Mouse (Mus musculus): ENCODE data around the gene Ctnnd2. TPM values are rescaled to one million over a fixed set of nuclear protein-coding genes. Genes with fewer than 3 reads are reported as not detected.

Gene Ctnnd2
- polyA plus RNA-seq, 1 experiment from 2014 or later, result 41.4 TPM

GRCm38 (mm10) chr15:30364491-30364890 lies 192.1 kb downstream of the Ctnnd2 start:
- no peaks in the 10 kb centered on the region for H3K9me3 ChIP-seq
- no peak for ATAC-seq (ENCODE audit: low FRiP score, low read depth)
- no peaks in the 10 kb centered on the region for H3K36me3 ChIP-seq
- H3K4me1 ChIP-seq, result no peaks in the 10 kb centered on the region
- H3K4me2 ChIP-seq (replicated peaks), result no peak overlapping the region
- no peak overlapping the region for H3K27ac ChIP-seq
- H3K4me3 ChIP-seq, result no peak overlapping the region
- no peaks in the 10 kb centered on the region for H3K27me3 ChIP-seq (replicated peaks)
- 87% methylated on average over 1 of the region's 1 CpGs for WGBS
- H3K9ac ChIP-seq, result no peak overlapping the region

- no peaks in the 10 kb centered on the region for H3K36me3 ChIP-seq
- no peaks in the 10 kb centered on the region for H3K4me1 ChIP-seq
- H3K27ac ChIP-seq, result no peak overlapping the region
- H3K4me3 ChIP-seq, result no peak overlapping the region
- no peaks in the 10 kb centered on the region for H3K27me3 ChIP-seq (replicated peaks)
- no peaks in the 10 kb centered on the region for H3K9me3 ChIP-seq
- no peak overlapping the region for H3K4me2 ChIP-seq (replicated peaks)
- ATAC-seq (ENCODE audit: low FRiP score, low read depth), result no peak
- 45% methylated on average over 7 of the region's 7 CpGs for WGBS
- no peak overlapping the region for H3K9ac ChIP-seq
Observed at GRCm38 (mm10) chr15:30369997-30370396, 197.6 kb downstream of the Ctnnd2 start.

- WGBS, result 86% methylated on average over 2 of the region's 2 CpGs
- no peaks in the 10 kb centered on the region for H3K27me3 ChIP-seq (replicated peaks)
- H3K4me1 ChIP-seq, result no peaks in the 10 kb centered on the region
- H3K36me3 ChIP-seq, result no peaks in the 10 kb centered on the region
- H3K9ac ChIP-seq, result no peak overlapping the region
- no peak overlapping the region for H3K4me2 ChIP-seq (replicated peaks)
- no peak overlapping the region for H3K27ac ChIP-seq
- ATAC-seq (ENCODE audit: low FRiP score, low read depth), result no peak
- H3K9me3 ChIP-seq, result no peaks in the 10 kb centered on the region
- H3K4me3 ChIP-seq, result no peak overlapping the region
Observed at GRCm38 (mm10) chr15:30371151-30371550, 198.8 kb downstream of the Ctnnd2 start.

- Histone ChIP-seq H3K9ac (no peak overlapping the region), H3K4me3 (no peak overlapping the region), H3K27ac (no peak overlapping the region), H3K9me3 (no peaks in the 10 kb centered on the region), H3K36me3 (no peaks in the 10 kb centered on the region), H3K4me2 (replicated peaks) (no peak overlapping the region), H3K27me3 (replicated peaks) (no peaks in the 10 kb centered on the region), H3K4me1 (no peaks in the 10 kb centered on the region)
- WGBS, result 81% methylated on average over 6 of the region's 6 CpGs
- no peak for ATAC-seq (ENCODE audit: low FRiP score, low read depth)
Observed at GRCm38 (mm10) chr15:30373654-30374215, 201.3 kb downstream of the Ctnnd2 start.

GRCm38 (mm10) chr15:30374907-30375306 lies 202.5 kb downstream of the Ctnnd2 start:
- Histone ChIP-seq H3K27me3 (replicated peaks) (no peaks in the 10 kb centered on the region), H3K9ac (no peak overlapping the region), H3K4me3 (no peak overlapping the region), H3K9me3 (no peaks in the 10 kb centered on the region), H3K27ac (no peak overlapping the region), H3K4me1 (no peaks in the 10 kb centered on the region), H3K4me2 (replicated peaks) (no peak overlapping the region), H3K36me3 (no peaks in the 10 kb centered on the region)
- WGBS, result 88% methylated on average over 5 of the region's 5 CpGs
- no peak for ATAC-seq (ENCODE audit: low FRiP score, low read depth)

GRCm38 (mm10) chr15:30383075-30383842 lies 210.9 kb downstream of the Ctnnd2 start:
- H3K4me1 ChIP-seq, result peaks cover 3% of the 10 kb centered on the region; the same call in 1 of the 2 replicates
- ATAC-seq (ENCODE audit: low FRiP score, low read depth), result no peak

GRCm38 (mm10) chr15:30384386-30384785 lies 212.0 kb downstream of the Ctnnd2 start:
- Histone ChIP-seq H3K36me3 (no peaks in the 10 kb centered on the region), H3K4me3 (no peak overlapping the region), H3K4me1 (peaks cover 3% of the 10 kb centered on the region; the same call in 1 of the 2 replicates), H3K9ac (no peak overlapping the region), H3K27me3 (replicated peaks) (no peaks in the 10 kb centered on the region), H3K9me3 (no peaks in the 10 kb centered on the region), H3K27ac (no peak overlapping the region), H3K4me2 (replicated peaks) (no peak overlapping the region)
- WGBS, result 77% methylated on average over 5 of the region's 5 CpGs
- no peak for ATAC-seq (ENCODE audit: low FRiP score, low read depth)

More at GRCm38 (mm10) chr15:30383075-30383842, 210.9 kb downstream of the Ctnnd2 start:
- Histone ChIP-seq H3K4me2 (replicated peaks) (no peak overlapping the region), H3K4me3 (no peak overlapping the region), H3K9ac (no peak overlapping the region), H3K36me3 (no peaks in the 10 kb centered on the region), H3K9me3 (no peaks in the 10 kb centered on the region), H3K27me3 (replicated peaks) (no peaks in the 10 kb centered on the region), H3K27ac (no peak overlapping the region)
- WGBS, result 19% methylated on average over 9 of the region's 9 CpGs

- H3K9ac ChIP-seq, result no peak overlapping the region
- H3K4me2 ChIP-seq (replicated peaks), result no peak overlapping the region
- H3K4me3 ChIP-seq, result no peak overlapping the region
- no peaks in the 10 kb centered on the region for H3K27me3 ChIP-seq (replicated peaks)
- H3K4me1 ChIP-seq, result peaks cover 3% of the 10 kb centered on the region; the same call in 1 of the 2 replicates
- no peaks in the 10 kb centered on the region for H3K9me3 ChIP-seq
- H3K27ac ChIP-seq, result no peak overlapping the region
- no peak for ATAC-seq (ENCODE audit: low FRiP score, low read depth)
- H3K36me3 ChIP-seq, result no peaks in the 10 kb centered on the region
Observed at GRCm38 (mm10) chr15:30386489-30386888, 214.1 kb downstream of the Ctnnd2 start.

GRCm38 (mm10) chr15:30387244-30387643 lies 214.9 kb downstream of the Ctnnd2 start:
- H3K27me3 ChIP-seq (replicated peaks), result no peaks in the 10 kb centered on the region
- H3K4me2 ChIP-seq (replicated peaks), result no peak overlapping the region
- H3K9ac ChIP-seq, result no peak overlapping the region
- H3K36me3 ChIP-seq, result no peaks in the 10 kb centered on the region
- H3K4me3 ChIP-seq, result no peak overlapping the region
- H3K9me3 ChIP-seq, result no peaks in the 10 kb centered on the region
- 63% methylated on average over 6 of the region's 6 CpGs for WGBS
- H3K27ac ChIP-seq, result no peak overlapping the region
- H3K4me1 ChIP-seq, result peaks cover 3% of the 10 kb centered on the region; the same call in 1 of the 2 replicates
- no peak for ATAC-seq (ENCODE audit: low FRiP score, low read depth)

- Histone ChIP-seq H3K4me3 (no peak overlapping the region), H3K4me2 (replicated peaks) (no peak overlapping the region), H3K9me3 (no peaks in the 10 kb centered on the region), H3K27ac (no peak overlapping the region), H3K36me3 (no peaks in the 10 kb centered on the region), H3K27me3 (replicated peaks) (no peaks in the 10 kb centered on the region), H3K4me1 (no peaks in the 10 kb centered on the region), H3K9ac (no peak overlapping the region)
- ATAC-seq (ENCODE audit: low FRiP score, low read depth), result no peak
- WGBS, result 74% methylated on average over 4 of the region's 4 CpGs
Observed at GRCm38 (mm10) chr15:30401111-30401510, 228.7 kb downstream of the Ctnnd2 start.

GRCm38 (mm10) chr15:30406254-30406653 lies 233.9 kb downstream of the Ctnnd2 start:
- no peak overlapping the region for H3K27ac ChIP-seq
- no peaks in the 10 kb centered on the region for H3K36me3 ChIP-seq
- no peaks in the 10 kb centered on the region for H3K4me1 ChIP-seq
- ATAC-seq (ENCODE audit: low FRiP score, low read depth), result no peak
- no peak overlapping the region for H3K4me3 ChIP-seq
- H3K4me2 ChIP-seq (replicated peaks), result no peak overlapping the region
- H3K9me3 ChIP-seq, result no peaks in the 10 kb centered on the region
- WGBS, result 6% methylated on average over 1 of the region's 1 CpGs
- H3K9ac ChIP-seq, result no peak overlapping the region
- H3K27me3 ChIP-seq (replicated peaks), result no peaks in the 10 kb centered on the region

- Histone ChIP-seq H3K4me3 (no peak overlapping the region), H3K9ac (no peak overlapping the region), H3K36me3 (no peaks in the 10 kb centered on the region), H3K4me2 (replicated peaks) (no peak overlapping the region), H3K27ac (no peak overlapping the region), H3K9me3 (no peaks in the 10 kb centered on the region), H3K4me1 (no peaks in the 10 kb centered on the region), H3K27me3 (replicated peaks) (no peaks in the 10 kb centered on the region)
- 91% methylated on average over 5 of the region's 5 CpGs for WGBS
- no peak for ATAC-seq (ENCODE audit: low FRiP score, low read depth)
Observed at GRCm38 (mm10) chr15:30423146-30423545, 250.8 kb downstream of the Ctnnd2 start.

GRCm38 (mm10) chr15:30424290-30424689 lies 251.9 kb downstream of the Ctnnd2 start:
- H3K9ac ChIP-seq, result no peak overlapping the region
- no peaks in the 10 kb centered on the region for H3K9me3 ChIP-seq
- no peak overlapping the region for H3K4me3 ChIP-seq
- H3K27ac ChIP-seq, result no peak overlapping the region
- no peaks in the 10 kb centered on the region for H3K27me3 ChIP-seq (replicated peaks)
- no peak for ATAC-seq (ENCODE audit: low FRiP score, low read depth)
- 68% methylated on average over 9 of the region's 9 CpGs for WGBS
- no peaks in the 10 kb centered on the region for H3K4me1 ChIP-seq
- no peak overlapping the region for H3K4me2 ChIP-seq (replicated peaks)
- H3K36me3 ChIP-seq, result no peaks in the 10 kb centered on the region
